Mouse (Mus musculus): ENCODE data around the gene Pex16.

DNA sequence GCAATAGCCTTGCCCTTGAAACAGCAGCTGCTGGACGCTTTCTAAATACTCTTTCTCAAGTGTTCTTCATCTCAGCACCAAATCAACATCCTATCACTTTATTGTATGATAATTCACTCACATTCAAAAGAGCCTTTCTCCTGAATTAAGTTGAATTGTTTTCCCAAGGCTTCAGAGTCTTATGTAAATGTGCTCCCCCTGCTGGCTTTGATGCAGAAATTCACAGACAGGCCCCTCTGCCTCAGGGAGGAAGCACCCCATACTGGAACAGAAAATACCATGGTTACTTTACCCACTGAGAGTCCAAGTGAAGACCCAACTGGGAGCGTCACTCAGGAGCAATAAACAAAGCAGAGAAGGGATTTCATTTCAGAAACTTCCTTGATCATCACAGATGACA lies 43.6 kb upstream of the Pex16 start:
- TF ChIP-seq POLR2A (IDR thresholded peaks at IDR 0.05; ENCODE audit: low read depth, low read length) = no peak
- TF ChIP-seq CTCF (IDR thresholded peaks at IDR 0.05; ENCODE audit: extremely low read depth, insufficient read length, insufficient replicate concordance, low read depth, low read length) = peak; percentile 55; the same call in 1 of the 2 replicates

Measured in small intestine, adult 2 months (tissue).